Mouse (Mus musculus): ENCODE data around the gene Col28a1.

DNA sequence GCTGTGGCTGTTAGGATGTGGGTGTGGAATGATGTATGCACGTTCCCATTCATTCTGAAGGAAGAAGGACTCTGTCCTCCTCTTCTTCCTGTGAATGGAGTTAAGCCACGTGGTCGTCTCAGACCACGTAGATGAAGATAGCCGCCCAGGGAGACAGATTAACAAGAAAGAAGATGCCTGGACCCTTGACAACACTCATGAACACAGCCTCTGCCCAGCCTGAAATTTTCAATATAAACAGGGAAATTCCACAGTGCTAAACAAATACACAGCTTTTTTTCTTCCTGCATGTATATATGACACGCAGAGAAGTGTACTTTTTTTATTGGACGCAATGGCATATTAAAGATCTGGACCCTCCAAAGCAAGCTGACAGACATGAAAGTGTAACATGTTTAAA lies 98.9 kb downstream of the Col28a1 start:
- TF ChIP-seq GATA1 (IDR thresholded peaks at IDR 0.05; ENCODE audit: borderline replicate concordance, low read length), result no peak
- TF ChIP-seq FLI1 (IDR thresholded peaks at IDR 0.05; ENCODE audit: low read length), result no peak

Data from megakaryocyte, embryonic 14.5 days (primary cell).